Mouse (Mus musculus) CD4-positive, CD25-positive, alpha-beta regulatory T cell, adult 4 months (primary cell): Measurements from ENCODE around the gene Spag17. TPM values are rescaled to one million over a fixed set of nuclear protein-coding genes. Genes with fewer than 3 reads are reported as not detected.

Source experiments
- ATAC-seq: one replicate; pipeline ENCODE4 v1.8.0; 2017
- polyA plus RNA-seq, 2 experiments: library from polyadenylated mRNA; unstranded; fragments of 100-300 nt; shearing (Covaris generic); gene quantifications; one replicate each; pipeline ENCODE4 v1.2.1; 2017

Gene Spag17
- polyA plus RNA-seq, 2 experiments from 2014 or later: not detected

- no peak for ATAC-seq
Observed at GRCm38 (mm10) chr3:100176031-100176430, 290.8 kb downstream of the Spag17 start.

DNA sequence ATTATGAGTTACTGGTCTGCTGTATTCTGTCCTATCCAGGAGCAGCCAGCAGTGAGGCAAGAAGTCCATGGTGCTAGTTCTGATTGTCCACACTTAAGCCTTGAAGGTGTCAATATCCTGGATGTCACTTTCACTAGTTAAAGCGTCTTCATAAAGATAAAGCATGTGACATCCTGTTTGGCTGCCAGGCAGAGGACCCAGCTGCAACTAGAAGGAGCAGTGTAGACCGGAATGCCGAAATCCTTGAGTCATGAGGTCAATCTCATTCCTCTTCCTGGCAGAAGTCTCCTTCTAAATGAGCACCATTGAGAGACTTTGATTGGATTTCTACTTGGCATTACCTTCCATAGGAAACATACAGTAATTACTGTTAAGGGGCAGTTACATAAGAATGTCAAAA lies 295.3 kb downstream of the Spag17 start:
- no peak for ATAC-seq

GRCm38 (mm10) chr3:100189444-100189843 lies 304.2 kb downstream of the Spag17 start:
- ATAC-seq: no peak

DNA sequence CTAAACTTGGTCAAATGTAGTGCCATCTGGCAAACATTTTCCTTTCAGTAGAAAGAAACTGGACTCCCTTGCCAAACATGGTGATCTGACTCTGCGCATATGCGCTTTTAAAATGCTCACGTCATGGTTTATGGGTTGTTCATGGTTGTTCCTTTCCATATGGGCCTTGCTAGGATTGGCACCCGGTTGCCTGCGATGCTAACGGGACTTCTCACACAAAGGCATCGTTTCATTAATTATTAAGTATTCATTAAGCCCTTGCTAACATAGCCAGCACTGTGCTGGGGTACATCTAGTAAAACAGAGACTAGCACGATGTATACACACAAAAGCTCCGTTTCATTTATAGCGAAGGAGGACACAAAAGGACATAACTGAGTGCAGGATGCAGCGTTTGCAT lies 304.7 kb downstream of the Spag17 start:
- ATAC-seq: no peak
